Mouse (Mus musculus): Measurements from ENCODE around the gene Agap3.

The Agap3 gene

DNA sequence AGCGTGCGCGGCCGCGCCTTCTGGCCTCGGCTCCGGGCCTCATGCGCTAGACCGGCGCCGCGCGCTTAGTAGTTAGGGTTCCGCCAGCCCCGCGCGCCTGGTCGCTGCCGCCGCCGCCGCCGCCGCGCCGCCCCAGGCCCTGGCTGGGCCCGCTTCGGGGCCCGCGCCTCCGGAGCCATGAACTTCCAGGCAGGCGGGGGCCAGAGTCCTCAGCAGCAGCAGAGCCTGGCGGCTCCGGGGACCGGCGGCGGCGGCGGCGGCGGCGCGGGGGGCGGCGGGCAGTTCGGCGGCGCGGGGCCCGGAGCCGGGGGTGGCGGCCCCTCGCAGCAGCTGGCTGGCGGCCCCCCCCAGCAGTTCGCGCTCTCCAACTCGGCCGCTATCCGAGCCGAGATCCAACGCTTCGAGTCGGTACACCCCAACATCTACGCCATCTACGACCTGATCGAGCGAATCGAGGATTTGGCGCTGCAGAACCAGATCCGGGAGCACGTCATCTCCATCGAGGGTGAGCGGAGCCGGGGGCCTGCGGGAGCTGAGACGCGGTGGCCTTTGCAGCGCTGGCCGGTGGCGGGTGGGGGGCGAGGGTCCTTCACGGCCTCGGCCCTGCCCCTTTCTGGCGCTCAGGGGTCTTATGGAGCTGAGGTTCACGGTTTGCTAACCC, at the start of gene Agap3:
Agap3 (plus strand) TSS at position 148 of the 661 bp plus-strand sequence.
- DNase-seq, result no peak

DNA sequence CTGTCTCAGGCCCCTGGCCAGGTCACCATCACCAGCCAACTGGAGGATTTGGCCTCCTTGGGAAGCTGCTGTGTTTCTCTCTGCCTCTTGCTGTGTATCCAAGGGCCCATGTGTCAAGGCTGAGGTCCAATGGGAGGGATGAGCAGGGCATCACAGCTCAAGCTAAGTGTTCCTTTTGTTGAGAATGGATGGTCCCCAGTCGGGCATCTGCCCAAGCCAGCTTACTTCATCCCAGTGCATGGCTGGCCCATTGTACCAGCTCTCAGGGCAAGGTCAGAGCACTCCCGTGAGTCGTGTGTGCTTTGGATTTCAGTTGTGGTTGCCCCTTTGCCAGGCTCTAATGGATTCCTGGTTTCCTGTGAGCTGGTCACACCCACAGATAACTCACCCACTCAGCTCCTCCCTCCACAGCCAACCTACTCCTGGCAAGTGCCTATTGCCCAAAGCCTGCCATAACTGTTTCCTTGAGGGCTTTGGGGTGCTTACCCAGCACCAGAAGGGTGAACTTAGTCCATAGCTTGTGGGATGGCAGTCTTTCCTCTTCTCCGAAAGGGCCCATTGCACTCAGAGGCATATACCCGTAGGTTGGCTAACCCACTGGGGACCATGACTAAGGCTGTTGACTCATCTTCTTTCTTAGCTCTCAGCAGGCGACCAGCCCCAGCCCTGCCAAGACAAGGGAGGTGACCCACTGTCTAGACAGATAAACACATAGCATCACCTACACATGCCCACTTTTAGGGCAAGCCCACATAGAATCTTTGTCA, 47.2 kb upstream of the Agap3 start:
- DNase-seq, result peak; percentile 83

DNA sequence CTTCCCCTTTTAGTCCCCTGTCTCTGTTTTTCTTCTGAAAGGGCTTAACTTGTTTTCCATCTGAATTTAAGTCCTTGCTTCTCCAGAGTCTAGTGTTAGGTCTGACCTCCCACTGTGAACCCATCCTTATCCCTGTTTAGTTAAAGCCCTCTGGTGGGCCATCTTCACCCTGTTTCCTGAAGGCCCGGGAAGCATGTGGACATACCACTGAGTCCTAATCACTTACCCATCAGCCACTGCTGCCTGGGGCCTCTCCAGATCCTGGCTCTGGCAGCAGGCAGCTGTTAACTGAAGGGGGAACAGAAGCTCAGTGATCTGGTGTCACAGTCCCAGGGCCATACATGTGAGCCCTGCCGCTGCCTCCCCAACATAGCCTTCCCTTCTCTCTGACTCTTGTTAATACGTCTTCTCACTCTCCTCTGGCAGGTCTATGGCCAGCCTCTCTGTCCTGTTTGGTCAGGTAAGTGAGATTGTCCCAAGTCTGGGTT, 46.5 kb upstream of the Agap3 start:
- DNase-seq, result no peak

DNA sequence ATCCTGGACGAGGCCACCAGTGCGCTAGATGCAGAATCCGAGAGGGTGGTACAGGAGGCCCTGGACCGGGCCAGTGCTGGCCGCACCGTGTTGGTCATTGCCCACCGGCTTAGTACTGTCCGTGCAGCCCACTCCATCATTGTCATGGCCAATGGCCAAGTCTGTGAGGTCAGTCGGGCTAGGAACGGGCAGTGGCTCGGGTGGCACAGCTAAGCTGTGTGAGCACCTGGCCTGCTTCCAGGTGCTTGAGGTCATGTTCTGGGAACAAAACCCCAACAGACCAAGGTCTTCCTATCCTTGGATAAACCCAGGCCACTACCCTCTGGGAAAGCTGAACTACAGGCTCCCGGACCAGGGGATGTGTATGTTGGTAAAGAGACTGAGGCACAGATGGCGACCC, 43.3 kb upstream of the Agap3 start:
- peak; percentile 62 for DNase-seq

DNA sequence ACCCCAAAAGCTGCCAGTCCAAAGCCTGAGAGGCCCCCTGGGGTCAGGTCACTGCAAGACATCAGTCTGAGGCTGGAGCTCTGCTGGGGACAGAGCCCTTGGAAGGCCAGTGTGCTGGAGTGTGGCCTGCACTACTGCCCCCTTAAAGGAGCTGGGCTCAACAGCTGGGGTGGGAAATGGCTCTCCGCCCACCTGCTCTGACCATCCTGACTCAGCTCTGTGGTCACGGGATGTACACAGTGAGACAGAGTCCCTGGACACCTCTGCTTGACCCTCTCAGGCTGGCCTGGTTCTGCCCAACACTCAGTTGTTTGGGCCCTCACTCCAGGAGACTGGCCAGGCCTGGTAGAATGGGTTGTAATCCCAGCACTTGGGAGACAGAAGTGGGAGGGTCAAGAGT, 42.5 kb upstream of the Agap3 start:
- no peak for DNase-seq

DNA sequence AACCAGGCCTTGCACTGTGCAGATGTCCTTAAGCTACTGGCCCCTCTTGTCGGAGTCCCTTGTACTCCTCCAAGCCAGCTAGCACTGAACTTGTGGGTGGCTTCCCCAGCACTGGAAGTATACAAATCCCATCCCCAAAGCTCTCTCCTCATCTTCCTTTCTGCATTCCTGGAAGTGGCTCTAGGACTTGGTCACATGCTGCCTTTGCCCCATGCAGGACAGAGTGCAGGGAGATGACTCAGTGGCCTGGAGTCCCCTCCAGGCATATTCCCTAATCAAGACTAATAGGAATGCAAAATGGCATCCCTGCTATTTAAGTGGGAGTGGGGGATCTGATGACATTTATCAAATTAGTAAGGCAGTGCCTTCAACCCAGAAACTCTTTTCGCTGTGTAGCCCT, 39.9 kb upstream of the Agap3 start:
- no peak for DNase-seq

DNA sequence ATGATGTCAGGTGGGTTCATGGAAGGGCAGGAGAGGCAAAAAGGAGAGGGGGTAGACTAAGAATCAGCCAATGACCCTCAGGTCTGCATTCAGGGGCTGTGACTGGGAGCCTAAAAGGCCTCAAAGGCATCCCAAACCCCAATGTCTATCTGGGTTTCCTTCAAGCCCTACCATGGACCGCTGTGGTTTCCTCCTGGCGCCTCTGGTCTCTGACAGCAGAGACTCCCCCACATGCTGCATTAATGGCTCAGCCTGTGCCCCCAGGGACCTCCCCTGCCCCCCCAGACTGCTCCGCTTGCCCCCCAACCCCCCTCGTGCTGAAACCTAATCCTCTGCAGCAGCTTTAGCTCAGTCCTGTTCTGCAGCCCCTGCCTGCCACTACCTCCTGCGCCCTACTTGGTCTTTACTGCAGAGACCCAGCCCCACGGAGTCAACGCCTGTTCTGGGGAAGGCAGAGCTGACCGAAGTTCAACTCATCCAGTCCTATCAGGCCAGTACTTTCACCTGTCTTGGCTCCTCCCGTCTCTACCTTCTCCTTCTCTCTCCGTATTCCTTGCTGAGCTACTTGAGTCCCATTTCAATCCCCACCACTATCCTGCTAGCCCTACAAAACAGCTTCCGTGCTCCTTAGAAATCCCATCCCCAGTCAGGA, 38.8 kb upstream of the Agap3 start, which contains the start of gene Asic3:
Asic3 (plus strand) TSS at position 351 of the 652 bp plus-strand sequence.
- no peak for DNase-seq

DNA sequence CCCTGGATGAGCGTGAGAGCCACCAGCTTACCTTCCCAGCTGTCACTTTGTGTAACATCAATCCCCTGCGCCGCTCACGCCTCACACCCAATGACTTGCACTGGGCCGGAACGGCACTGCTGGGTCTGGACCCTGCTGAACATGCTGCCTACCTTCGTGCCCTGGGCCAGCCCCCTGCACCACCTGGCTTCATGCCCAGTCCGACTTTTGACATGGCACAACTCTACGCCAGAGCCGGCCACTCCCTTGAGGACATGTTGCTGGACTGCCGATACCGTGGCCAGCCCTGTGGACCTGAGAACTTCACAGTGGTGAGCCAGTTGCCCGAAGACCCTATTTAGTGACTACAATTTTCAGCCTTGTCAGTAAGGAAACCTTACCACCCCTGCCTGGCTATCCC, 38.0 kb upstream of the Agap3 start:
- no peak for DNase-seq

DNA sequence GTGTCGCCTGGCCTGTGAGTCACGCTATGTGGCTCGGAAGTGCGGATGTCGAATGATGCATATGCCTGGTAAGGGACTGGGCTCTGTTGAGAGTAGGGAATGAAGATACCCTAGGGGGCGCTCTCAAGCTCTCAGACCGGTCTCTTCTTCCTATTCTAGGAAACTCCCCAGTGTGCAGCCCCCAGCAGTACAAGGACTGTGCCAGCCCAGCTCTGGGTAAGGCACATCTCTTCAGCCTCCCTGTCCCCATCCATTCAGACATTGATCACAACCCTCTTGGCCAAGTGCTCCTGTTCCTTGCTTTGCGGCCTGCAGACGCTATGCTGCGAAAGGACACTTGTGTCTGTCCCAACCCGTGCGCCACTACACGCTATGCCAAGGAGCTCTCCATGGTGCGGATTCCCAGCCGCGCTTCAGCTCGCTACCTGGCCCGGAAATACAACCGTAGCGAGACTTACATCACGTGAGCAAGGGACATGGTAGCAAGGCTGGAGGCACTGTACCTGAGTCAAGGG, 35.7 kb upstream of the Agap3 start:
- peak; percentile 78 for DNase-seq

DNA sequence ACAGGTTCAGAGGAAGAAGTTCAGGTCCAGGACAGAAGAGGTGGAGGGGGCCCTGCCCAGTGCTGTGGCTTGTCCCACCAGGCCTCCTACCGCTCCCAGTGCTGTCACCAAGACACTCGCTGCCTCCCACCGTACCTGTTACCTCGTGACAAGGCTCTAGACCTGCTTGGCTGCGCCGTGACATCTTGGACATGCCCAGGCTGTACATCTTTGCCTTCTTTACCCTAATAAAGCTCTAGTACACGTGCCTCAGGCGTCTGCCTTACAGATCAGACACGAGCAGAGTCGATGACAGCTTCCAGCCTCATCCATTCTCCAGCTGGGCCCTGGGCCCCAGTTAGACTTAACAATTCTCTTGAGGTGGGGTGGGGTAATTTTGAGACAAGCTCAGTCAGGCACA, 34.4 kb upstream of the Agap3 start:
- no peak for DNase-seq

DNA sequence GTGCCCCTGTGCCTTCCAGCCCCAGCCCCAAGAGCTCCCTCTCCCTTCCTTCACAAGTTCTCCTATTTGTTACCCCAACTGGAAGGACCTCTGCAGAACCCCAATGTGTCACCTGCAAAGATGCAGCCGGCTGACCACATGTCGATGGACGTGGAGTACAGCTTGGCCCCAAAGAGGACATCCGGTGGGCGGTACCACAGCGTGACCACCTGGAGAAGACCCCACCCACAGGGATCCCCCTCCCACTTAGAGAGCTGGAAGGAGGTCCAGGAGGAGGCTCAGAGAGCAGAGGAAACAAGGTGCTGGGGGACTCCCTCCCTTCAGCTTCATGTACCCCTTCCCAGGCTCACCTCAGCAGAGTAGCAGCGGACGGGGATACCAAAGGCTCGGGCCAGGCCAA, 31.6 kb upstream of the Agap3 start:
- DNase-seq, result no peak

DNA sequence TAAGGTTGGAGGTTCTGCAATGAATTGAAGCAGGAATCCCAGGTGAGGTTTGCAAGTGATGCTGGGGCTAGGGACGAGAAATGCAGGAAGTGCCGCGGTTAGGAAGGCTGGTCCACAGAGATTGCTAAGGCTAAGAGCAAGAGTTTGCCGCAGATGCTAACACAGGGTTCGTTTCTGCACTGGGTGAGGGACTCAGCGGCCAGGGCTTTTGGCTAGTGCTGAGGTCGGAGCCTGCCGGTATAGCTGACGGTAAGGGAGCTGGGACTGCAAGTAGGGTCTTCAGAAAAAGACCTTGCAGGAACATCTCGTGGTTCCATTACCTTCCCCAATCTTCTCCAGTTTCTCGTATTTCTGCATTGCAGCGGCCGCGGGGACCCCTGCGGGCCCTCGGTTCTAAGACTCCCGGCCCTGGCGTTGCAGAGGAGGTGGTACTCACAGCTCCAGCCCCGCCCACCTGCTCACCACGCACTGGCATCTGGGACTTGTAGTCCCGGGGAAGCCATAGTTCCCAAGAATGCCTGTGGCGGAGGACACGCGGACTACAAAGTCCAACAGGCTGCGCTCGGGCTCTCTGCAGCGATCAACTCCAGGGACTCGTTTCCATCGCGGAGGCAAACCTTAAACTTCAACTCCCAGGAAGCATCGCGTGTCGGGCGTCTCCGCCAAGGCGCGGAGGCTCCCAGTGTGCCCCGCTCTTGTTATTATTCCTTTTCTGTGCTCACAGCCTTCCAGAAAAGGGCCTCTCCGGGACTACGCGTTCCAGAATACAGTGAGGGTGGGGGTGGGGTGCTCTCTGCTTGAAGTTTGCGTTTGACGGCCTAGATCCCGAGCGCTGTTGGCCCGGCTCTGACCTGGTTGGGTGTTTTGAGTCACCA, 28.6 kb upstream of the Agap3 start, which contains the start of the genes Cdk5 and Slc4a2:
Cdk5 (minus strand) TSS at position 402 of the 875 bp plus-strand sequence.
Slc4a2 (plus strand) TSS at position 709 of the 875 bp plus-strand sequence.
- peak; percentile 100 for DNase-seq

DNA sequence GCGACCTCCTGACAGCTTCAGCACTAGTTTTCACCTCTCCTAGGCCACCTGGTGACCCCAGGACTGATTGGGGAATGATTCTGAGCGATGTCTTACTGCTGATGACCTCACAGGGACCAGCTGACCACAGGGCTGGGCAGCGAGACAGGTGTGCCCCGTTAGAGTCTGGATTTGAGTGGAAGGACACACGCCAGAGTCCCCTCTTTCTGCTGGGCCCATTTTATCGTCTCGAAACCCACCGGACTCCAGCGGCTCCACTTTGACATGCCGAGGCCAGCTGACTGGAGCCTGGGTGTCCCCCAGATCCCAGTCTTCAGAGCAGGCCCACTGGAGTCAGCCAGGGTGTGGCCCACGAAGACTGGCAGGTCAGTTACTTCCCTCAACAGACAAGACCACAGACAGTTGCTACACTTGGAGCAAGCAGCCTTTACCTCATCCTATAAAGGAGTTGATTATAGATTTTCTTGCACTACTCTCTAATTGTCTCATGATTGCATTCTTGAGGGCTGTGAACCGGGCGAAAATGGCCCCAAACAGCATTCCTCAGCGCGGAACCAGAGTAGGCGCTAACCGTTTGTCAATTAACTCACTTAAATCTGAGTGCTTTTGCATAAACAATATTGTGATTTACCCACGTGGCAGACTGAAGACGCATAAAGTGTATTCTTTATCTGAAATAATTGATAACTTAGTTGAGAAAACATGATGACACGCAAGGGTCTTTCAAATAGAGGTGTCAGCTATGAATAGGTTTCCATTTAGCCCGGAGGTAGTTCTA, 27.8 kb upstream of the Agap3 start:
- peak; percentile 57 for DNase-seq

DNA sequence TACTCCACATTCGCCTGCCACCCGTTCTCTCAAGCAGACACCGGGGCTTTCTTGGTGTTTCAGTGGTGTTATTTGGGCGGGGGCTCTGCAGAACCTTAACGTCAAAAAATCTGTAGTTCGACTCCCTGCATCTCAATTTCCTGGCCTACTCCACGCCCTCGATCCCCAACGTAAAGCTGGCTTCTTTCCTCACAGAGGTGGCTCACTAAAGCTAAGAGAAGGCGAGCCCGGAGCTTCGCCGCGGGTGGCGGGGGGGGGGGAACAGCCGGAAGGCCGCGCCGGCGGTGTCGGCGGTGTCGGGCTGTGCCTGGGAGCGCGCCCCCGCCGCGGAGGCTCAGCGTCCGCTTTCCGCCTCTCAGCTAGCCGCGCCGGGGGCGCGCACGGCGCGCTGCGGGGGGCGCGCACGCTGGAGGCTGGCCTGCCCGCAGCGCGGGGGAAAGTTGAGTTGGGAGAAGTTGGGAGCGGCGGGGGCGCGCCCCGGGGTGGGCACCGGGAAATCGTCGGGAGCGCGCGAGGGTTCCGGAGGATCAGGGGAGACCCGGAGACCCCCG, 27.0 kb upstream of the Agap3 start:
- peak; percentile 80 for DNase-seq

DNA sequence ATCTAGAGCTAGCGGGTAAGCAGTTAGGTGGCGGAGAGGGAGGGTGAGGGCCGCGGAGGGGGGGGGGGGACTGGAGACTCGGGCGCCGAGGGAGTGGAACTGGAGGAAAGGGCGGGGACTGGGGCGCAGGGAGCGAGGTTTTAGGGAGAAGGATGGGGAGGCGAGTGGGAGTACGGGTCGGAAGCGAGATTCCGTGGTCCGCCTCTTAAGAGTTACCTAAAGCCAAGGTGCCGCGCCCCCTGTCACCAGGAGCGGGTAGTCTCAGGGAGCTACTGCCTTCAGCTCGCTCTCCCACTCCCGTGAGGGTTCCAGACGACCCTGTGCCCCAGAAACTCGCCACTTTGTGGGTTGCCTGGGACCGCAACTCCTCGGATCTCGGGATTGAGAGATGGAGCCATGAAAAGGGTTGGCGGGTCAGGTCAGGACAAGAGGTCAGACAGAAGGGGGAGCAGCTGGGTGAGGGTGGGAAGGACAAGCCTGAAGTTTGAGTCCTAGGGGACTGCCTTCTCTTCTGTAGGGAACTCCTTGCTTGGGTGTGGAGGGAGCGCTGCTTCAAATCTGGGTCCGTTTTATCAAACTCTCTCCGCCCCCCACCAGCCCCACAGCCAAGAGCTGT, 26.4 kb upstream of the Agap3 start:
- no peak for DNase-seq

DNA sequence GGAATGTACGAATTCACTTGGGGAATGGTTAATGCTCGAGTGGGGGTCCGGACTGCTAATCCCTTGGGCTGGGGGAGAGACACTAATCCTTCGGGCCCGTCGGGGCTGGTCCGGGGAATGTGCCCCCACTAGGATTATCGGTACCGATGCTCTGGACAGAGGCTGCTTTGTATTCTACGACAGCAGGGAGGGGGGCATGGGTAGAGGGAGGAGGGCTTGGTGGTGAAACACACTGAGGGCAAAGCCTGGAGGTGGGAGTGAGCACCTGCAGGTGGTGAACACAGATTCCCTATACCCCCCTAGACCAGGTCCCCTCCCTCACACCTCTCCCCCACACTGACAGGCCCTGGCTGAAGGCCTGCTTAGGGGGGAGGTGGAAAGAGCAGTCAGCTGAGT, 25.9 kb upstream of the Agap3 start:
- DNase-seq, result no peak

DNA sequence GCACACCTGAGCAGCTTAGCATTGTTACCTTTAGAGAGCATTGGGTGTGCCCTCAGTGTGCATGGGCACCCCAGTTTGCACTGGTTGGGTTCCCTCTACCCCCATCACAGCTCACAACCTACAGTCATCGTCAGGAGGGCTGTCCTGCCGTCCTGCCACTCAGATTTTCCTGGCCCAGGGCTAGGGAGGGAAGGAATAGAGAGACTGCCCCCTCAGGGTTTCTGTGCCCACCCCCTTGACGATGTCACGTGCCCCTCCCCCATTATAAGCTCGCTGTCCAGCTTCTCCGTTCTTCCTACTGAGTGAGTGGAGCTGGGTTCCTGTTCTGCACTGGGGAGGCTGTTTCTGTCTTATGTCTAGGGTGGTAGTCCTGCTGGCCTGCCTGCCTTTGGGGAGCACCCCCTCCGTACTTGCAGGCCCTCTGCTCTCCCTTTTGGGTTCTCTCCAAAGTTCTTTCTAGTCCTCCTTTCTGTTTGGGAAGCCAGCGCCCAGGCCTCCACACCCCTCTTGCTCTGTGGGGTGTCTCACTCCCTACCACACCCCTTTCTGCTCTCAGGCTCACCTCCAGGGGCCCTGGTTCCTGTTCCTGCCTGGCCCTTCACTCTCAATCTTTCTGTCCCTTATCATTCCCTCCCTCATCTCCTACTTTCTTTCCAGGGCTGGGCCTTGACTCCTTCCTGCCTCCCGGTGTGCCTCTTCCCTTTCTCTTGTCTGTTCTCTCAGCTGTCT, 25.3 kb upstream of the Agap3 start:
- DNase-seq, result no peak

DNA sequence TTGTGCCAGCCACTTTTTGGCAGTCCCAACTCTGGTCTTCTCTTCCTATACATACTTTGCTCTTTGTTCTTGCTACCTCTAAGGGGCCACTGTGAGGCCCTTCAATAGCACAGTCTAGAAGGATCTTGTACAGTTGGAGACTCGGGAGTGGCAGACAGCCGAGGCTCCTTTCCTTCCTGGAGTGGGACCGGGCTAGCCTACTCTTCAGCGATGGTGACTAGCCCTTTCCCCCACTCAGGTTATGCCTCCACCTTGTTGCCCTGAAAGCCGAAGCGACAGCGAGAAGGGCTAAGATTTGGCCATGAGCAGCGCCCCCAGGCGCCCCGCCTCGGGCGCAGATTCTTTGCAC, 24.7 kb upstream of the Agap3 start:
- DNase-seq, result no peak

DNA sequence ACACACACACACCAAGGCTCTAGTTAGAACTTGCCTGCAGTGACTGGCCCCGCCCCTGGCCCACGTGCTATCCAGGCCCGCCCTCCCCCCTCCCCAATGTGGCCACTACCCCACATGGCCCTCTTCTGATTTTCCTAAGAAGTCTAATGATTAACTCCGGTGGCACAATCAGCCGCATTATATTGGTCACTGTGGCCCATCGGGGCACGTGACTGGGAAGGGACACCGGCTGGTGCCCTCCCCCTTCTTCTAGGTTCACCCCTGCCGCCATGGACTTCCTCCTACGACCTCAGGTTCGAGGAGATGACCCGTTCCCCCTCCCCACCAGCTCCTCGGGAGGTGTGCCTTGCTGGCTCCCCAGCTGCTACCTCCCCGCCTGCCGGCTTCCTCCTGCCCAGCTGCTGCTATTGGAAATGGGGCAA, 24.0 kb upstream of the Agap3 start:
- no peak for DNase-seq

DNA sequence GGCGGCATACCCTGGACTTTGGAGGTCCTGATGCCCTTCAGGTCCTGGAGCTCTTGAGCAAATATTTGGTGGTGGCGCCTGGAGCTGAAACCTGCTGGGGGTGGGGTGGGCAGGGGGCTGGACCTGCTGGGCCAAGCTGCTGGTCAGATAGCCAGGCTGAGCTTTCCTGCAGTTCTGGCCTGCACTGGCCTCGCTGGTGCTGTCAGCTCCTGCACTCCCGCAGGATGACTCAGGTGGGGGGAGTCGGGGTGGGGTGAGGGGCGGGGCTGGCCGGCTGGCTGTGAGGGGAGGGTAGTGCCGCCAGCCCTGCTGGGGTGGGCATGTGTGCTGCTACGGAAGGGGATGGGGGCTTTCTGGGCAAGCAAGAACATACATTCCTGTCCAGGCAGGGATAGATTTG, 23.4 kb upstream of the Agap3 start:
- DNase-seq, result no peak
